Mouse (Mus musculus): ENCODE measurements around the gene Isca1.
"Not testable (repeated sequence)": the region's sequence is repeated elsewhere in the genome, so short reads cannot be mapped to it uniquely, and the experiment has no call there.

The Isca1 gene

DNA sequence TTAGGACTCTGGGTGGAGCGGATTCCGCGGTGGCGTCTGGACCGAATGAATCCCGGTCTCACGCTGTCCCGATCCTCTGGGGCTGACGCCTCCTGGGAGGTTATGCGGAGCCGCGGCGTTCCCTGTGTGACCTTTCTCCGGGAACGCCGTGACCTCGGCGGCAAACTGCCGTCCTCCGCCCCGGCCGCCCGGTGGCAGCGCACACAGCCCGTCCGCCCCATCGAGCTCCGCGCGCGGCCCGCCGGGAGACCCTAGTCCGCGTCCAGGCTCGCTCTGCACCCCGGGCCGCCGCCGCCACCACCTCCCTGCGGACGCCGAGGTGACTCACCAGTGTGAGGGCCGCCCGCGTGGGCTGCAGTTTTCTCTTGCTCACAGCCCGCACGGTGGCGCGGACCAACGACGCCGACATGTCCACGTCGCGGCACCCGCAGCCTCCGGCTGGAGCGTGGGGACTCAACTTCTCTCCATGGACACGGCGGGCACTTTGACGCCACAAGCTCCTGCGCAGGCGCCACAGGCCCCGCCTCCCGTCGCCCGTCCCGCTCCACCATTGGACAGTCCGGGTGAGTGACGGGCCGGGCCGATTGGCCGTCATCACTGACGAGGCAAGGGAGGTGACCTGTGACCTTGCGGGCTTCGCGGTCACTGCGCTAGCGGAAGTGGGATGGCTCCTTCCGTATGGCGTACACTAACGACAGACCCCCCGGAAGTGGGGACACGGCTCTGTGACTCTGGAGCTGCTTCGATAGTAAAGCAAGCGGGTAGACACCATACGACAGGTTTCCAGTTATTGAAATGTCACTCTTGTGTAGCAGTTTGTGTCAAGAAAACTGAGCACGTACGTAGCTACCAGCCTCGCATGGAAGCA lies at the start of gene Isca1:
Gene Isca1, minus strand, starts transcription at position 515 of the 868 bp plus-strand sequence.
- DNase-seq (ENCODE audit: low read depth): peak; percentile 92

DNA sequence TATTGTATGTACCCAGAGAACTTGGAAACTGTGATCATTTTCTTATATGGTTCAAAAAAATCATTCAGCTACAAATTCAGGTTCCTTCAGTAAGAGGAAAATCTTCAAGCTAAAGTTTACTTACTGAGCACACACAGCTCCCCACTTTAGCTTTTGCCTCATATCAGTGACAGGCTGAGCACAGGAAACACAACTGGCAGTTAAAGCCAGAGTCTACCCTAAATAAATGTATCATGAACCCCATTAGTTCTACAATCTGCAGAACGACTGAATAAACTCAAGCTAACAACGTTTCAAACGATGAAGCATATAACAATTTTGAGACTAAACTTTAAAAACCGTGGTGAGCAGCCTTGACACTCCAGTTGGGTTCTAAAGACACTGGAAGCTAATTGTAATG lies 47.7 kb upstream of the Isca1 start:
- DNase-seq (ENCODE audit: low read depth): no peak

DNA sequence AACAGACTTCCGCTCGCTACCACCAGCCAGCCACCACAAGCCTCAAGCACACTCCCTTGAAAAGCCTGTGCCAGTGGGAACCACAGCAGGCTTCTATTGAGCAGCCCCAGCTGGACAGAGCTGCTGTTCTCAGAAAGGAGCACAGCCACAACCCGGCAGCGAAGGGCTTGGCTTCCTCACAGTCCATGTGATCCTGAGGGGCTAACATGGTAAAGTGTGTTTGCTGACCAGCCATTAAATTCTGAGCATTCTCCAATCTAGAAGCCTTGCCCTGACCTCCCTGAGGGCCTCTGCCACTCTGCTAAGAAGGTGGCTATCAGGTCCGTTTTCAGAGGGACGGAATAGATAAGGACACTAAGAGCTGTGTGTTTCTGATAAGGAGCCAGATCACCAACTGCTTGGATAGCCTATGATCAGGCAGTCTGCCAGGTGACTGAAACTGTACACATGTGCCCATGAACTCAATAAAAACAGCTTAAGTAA lies 44.5 kb upstream of the Isca1 start:
- no peak for DNase-seq (ENCODE audit: low read depth)

DNA sequence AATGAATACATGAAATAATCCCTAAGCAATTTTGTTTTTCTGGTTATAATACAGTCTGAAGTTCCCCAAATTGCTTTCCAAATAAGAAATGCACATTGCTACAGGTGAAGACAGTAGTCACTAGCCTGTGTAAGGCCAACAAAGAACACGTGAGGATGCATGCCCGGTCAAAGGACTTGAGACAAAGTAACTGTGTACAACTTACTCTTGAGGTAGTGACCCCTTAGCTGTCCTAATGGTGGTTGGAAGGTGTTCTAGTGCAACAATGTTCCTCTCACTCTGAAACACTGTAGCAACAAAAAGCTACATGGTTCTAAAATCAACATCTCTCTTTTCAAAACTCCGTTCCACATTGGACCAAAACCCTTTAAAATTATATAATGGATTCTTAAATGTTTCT lies 42.0 kb upstream of the Isca1 start:
- DNase-seq (ENCODE audit: low read depth): no peak

DNA sequence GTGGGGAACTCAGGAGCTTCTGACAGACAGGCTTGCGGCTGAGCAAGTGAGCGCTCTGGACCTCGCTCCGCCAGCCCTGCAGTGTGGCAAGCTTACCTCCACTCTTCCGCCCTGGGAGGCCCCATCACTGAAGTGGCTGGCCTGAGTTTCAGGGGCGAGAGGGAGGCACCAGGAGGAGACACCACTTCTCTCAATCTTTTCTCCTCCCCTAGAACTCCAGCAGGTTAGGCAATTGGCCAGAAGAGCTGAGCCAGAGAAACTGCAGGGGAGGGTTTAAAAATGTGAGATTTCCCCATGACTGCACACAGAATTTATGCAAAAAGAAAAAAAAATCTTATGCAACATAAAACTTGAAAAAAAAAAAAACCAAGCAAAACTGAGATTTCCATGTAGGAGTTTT lies 31.4 kb upstream of the Isca1 start:
- DNase-seq (ENCODE audit: low read depth): no peak

DNA sequence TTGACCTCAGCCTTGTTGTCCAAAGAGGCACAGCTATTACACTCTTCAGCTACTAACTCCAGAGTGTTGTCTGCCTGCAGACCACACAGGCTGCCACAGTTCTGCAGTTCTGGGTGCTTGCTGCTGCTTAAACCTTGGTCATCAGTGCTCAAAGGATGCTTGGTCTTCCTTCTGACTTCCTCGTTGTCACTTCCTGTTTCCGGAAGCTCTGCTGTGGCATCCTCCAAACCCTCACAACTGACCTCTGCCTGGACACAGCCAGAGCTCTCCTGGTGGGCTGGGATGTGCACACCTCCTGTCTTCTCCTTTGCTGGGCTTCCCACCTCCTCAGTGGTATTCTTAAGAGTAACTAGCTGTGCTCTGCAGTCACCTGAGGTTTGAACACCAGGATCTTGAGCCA lies 30.5 kb upstream of the Isca1 start:
- no peak for DNase-seq (ENCODE audit: low read depth)

DNA sequence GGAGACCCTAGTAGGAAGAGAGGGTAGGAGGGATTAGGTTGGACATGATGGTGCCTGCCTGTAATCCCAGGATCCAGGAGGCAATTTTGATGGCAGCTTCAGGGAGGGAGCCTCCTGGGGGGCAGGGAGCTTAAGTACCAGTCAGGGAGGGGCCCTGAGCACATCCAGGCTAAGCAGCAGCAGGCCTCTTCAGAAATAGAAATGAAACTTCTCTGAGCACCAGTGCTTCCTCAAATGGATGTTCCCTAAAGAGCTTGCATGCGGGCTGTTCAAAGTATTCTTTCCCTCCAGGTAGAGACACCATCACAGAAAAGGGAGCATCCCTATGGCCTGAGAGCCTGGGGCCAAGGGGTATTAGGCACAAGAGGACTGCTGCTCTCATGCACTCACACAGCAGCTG lies 28.7 kb upstream of the Isca1 start:
- no peak for DNase-seq (ENCODE audit: low read depth)

DNA sequence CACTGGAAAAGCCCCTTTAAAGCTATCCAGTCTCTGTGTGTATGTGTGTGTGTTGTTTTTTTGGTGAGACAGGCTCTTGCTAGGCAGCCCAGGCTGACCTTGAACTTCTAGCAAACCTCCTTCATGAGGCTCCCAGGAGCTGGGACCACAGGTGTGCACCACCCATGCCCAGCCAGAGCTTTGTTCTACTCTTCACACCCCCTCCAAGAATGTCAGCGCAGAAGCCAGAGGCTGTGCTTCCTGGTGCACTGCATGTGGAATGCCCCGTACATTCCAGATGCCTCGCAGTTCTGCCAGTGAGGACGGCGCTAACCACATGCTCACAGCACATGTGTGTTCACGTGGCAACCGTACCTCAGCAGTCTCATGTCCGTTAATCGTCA lies 26.8 kb upstream of the Isca1 start:
- DNase-seq (ENCODE audit: low read depth): no peak

DNA sequence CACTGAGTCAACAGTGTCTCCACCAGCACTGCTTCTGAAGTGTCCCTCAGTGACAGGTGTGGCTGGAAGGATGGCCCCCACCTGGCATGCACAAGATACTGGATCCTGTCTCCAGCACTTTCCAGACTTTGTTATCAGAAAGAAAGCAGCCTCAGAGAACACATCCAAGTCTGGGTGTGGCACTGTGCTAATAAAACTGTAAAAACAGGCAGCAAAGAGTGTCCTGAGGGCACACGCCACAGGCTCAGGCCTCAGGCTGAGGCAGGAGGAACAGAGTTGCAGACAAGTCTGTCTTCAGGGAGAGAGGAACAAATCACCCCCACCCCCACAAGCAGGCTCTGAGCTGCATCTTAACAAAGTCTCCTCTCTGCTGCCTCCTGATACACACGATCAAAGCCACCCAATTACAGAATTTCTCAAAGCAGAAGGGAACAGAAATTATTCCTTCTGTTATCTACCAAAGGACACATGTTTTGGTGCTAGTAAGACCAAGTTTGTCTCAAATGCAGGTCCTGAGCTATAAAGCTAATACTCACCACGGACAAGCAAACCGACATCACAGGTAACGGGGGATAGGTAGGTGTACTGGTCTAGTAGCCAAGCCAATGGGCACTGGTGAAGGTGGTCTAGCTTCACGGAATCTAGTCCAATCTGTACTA lies 26.3 kb upstream of the Isca1 start:
- no peak for DNase-seq (ENCODE audit: low read depth)

DNA sequence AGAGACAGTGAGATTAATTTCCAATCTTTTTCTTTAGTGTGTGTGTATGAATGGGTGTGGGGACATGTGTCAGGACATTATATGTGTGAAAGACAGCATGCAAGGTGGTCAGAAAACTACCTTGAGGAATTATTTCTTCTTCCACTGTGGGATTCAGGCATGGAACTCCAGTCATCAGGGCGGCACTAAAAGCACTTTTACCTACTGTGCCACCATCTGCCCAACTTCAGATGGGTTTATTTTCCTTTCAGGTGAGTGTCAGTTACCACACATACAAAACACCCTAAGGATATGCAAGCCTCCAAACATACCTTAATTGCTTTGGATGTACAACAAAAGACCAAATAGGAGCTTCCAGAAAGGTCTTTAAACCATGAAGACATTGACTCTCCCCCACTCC lies 25.2 kb upstream of the Isca1 start:
- no peak for DNase-seq (ENCODE audit: low read depth)

DNA sequence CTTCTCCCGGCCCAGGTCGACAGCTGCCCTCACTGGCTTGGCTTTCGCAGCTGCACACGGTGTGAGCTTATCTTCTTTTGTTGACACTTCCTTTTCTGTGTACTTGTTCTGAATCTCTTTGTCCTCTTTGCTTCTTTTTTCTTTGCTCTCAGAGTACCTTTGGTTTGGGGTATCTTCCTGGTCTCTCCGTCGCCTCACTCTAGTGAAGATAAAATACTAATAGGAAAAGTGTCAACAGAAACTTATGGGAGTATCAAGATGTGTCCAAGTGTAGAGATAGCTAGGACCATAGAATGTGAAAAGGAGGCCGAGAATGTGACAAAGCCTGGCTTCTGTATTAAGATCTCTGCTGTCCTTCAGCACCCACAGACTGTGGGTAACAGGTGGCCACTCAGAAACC lies 12.5 kb upstream of the Isca1 start, which contains the start of gene Gm49354:
Gene Gm49354, minus strand, starts transcription at position 101 of the 400 bp plus-strand sequence.
- DNase-seq (ENCODE audit: low read depth): no peak

DNA sequence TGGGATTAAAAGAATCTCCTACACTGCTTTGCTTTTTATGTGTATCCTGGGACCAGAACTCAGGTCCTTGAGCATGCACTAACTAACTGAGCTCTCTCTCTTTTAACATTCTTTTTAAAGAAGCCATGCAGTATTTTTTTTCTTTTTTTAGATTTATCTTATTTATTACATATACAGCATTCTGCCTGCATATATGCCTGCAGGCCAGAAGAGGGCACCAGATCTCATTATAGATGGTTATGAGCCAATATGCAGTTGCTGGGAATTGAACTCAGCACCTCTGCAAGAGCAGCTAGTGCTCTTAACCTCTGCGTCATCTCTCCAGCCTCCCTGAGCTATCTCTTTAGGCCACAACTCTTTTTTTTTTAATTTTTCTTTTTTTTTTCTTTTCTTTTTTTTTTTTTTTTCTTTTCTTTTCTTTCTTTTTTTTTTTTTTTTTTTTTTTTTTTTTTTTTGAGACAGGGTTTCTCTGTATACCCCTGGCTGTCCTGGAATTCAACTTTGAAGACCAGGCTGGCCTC lies 10.2 kb upstream of the Isca1 start:
- DNase-seq (ENCODE audit: low read depth): not testable (repeated sequence)

DNA sequence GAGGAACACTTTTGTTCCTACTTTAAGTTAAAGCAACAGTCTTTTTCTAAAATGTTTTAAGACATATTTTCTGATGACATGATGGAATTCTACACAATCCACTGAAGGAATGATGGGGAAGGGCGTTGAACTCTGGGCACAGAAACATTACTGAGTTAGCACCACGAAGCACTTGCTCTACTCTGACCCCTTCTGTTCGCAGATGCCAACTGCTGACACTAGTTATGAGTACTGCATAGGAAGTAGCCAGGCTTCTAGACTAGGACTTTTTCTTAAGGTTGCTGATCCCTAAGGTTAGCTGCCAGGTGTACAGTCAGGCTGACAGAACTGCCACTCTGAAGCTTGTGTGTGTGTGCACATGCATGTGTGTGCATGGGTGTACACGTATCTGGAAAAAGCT lies 9.6 kb upstream of the Isca1 start:
- DNase-seq (ENCODE audit: low read depth): no peak

DNA sequence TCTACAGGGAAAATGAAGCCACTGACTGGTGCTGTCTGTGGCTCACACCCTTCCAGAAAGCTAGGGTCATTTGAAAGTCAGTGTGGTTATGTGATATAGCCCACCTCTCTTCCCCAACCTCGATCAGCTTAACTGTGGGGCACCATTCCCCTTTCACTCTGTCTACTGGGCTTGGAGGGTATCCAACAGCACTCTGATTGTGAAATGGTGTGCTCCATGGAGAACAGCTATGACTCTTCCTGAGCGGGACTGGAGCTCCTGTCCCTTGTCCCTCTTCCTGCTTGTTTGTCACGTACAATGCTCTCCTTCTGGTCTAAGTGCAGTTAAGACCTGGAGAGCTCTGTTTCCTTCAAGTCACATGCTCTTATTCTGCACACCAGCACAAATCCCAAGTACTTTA lies 5.6 kb upstream of the Isca1 start:
- no peak for DNase-seq (ENCODE audit: low read depth)

DNA sequence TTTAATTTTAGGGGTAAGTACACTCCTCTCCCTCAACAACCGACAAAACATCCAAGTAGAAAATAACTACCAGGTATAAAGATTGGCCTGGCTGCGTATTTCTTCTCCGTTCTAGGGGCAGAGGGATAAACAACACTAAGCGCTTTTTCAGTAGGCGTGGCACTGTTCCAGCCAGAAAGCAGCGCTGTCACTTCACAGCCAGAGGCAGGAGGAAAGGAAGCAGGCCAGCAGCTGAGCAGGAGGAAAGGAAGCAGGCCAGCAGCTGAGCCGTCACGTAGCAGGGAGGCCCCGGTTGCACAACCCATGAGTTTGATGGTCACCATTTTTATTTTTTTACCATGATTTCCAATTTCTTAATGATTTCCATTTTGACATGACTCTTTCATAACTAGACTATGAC lies 1.6 kb upstream of the Isca1 start:
- DNase-seq (ENCODE audit: low read depth): peak; percentile 71

DNA sequence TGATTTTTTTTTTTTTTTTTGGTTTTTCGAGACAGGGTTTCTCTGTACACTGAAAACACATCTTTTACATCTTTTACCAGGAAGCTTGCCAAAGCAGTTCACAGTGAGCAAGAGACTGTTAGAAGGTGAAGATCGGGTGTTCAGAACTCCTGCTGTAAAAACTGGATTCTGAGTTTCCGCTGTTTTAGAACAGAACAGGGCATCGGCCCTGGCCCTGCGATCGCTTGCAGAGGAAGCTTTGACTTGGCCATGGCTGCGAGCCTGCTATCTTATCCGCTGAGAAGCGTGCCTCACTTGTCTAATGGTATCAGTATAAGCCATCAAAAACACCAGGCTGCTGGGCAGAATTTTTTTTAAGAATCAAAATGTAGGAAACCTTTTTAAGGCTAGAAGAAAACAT lies 1.2 kb upstream of the Isca1 start:
- DNase-seq (ENCODE audit: low read depth): no peak

DNA sequence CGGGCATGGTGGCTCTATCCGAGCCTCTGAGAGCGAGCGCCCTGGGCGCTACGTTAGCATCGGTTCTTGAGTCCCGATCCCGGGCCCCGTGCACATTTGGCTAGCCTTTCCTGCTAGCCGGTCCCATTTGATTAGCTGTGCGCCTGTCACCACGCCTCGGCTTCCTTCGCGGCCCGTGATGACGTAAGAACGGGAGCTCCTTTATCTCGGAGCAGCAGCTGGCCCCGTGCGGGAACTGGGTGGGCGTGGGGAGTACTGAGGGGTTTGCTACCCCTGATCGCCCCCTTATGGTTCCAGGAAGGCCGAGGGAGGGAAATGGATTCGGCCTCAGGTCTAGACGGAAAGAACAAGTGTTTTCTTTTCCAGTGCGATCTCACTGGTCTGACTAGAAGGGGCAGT lies 553 bp upstream of the Isca1 start:
- peak; percentile 41 for DNase-seq (ENCODE audit: low read depth)

DNA sequence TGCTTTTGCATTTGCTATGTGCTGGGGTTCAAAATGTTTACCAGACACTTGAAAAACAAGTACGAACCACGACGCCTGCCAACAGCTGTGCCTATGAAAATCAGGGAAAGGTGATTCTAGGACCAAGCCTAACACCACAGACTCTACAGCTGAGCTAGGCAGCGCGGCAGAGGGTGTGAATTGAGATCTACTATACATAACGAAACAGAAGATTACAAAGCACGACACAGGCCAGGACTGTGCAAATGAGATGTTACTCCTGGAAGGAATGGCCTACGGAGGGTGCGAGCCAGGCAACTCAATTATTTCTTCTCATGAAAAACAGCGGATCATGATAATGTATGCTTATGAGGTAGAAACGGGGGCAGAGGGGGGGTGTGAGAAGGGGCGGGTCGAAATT lies 1.1 kb downstream of the Isca1 start:
- no peak for DNase-seq (ENCODE audit: low read depth)

DNA sequence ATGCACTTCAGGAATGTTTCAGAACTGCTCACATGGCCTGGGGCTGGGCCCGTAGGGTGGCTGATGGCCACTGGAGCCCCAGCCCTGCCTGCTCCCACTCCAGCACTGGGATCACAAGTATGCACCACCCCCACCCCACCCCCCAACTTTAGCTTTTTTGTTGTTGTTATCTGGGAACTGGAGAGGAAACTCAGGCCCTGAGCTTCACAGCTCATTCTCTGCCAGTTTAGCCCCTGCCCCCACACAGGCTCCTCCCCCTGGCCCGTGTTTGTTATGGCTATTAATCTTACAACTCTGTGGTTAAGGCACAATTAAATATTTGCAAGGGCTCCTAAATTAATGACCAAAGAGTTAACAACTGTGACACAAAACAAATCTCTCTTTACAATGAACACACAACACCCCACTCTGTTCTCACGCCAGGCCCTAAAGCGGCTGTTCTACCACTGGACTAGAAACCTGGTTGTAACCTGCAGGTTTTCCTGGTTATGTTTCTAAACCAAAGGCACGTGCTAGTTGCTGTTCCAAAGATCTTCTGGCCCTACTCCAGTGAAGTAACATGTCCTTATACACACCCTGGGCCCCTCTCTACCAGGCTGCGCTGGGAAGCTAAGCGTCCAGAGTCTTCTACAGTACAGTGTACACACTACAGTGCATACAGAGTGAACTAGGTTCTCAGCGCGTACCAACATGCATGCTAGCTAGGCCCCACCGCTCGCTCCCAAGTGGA lies 2.7 kb downstream of the Isca1 start:
- no peak for DNase-seq (ENCODE audit: low read depth)

DNA sequence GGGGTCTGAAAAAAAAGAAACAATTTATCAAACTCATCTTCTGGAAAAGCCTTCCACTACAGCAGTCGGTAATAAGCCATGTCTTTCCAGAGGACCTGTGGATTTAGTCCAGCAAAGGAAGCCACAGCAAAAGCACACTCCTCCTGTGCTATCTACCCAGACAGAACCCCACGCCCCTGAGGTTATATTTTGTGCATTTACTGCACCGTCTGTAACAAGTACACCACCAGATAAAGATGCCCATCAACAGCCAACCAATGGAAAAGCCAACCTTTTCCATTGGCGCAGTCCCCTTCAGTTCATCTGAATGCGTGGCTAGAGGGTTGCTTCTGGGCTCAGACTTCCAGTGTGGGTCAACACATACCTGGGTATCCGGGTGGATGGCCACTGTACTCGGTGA lies 6.8 kb downstream of the Isca1 start:
- DNase-seq (ENCODE audit: low read depth): no peak

DNA sequence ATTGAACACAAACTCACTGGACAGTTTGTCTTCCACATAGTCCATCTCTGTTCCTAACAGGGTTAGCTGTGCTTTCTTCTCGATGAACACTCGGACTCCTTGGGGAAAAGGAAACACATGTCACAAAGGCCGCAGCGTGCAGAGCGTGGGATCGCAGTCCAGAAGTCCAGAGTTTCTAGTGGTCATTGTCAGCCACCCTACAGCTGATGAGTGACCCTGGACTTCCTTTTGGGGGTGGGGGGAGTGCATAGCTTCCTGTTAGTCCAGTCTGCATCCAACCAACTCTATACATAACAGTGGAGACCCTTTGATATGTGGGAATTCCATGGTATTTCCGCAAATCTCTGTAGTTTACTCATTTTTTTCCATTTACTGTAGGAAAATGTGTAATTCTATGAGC lies 12.7 kb downstream of the Isca1 start:
- no peak for DNase-seq (ENCODE audit: low read depth)

DNA sequence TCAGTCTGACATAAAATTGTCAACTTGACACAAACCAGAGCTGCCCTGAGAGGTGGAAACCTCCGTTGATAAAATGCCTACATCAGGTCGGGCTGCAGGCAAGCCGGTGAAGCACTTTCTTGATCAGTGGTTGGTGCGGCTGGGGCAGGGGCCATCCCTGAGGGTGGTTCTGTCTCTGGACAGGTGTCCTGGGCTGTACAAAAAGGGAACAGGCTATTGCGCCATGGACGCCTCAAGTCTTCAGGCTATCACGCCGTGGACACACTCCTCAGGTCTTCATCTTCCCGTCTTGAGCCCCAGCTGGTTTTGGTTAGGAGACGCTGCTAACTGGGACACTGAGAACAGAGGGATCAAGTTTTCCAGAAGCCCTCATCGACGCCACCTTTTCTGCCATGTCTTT lies 19.3 kb downstream of the Isca1 start:
- DNase-seq (ENCODE audit: low read depth): no peak

DNA sequence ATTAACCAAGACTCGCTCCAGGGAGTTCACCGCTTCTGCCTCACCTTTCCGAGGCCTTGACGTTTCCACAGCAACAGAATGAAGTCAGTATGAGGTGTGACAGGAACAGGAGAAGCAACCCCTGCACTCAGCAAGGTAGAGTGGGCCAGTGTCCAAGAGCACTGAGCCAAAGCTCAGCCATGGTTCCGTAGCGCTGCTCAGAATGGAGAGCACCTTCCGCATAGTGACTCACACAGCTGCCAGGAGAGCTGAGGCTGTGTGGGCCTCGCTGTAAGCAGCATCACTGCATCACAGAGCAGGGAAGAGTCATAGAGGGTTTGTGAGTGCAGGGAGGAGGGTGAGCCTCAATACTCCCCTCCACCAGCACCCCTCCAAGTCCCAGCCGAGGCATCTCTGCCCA lies 22.9 kb downstream of the Isca1 start, which contains the start of gene 1700014D04Rik:
Gene 1700014D04Rik, minus strand, starts transcription at position 42 of the 400 bp plus-strand sequence.
- DNase-seq (ENCODE audit: low read depth): no peak
